Mouse (Mus musculus) lung, embryonic 15.5 days (tissue): ENCODE measurements at regions not wholly inside any gene's neighbourhood (a gene's known extent, or its start where the extent isn't known, plus 50 kb on each side); places are given as distances from the start of the nearest gene placed in this dataset.
A peak's percentile ranks its signal among the peaks of the same experiment; 100 is the strongest.
"Not testable (repeated sequence)": the region's sequence is repeated elsewhere in the genome, so short reads cannot be mapped to it uniquely, and the experiment has no call there.

Experiments used
- ATAC-seq: fragments of 200-750 bp; cut with Nextera tagmentation; 2 replicates; pipeline ENCODE4 v1.8.0; 2017; ENCODE audit warnings: moderate number of reproducible peaks, borderline replicate concordance; ENCODE audit not compliant: low FRiP score, low TSS enrichment; ENCODE audit errors: extremely low read depth
- H3K27ac ChIP-seq: fragments of 300-500 bp; sonication (generic); 2 replicates; pipeline ENCODE4 v1.5.1; 2015; ENCODE audit warnings: moderate library complexity, mild to moderate bottlenecking, inconsistent platforms
- H3K27me3 ChIP-seq: fragments of 300-500 bp; sonication (generic); 2 replicates; pipeline ENCODE4 v1.6.1; 2015; ENCODE audit warnings: inconsistent platforms
- H3K36me3 ChIP-seq: fragments of 300-500 bp; sonication (generic); 2 replicates; pipeline ENCODE4 v1.6.1; 2015; ENCODE audit warnings: inconsistent platforms
- H3K4me1 ChIP-seq: fragments of 300-500 bp; sonication (generic); 2 replicates; pipeline ENCODE4 v1.6.1; 2015; ENCODE audit warnings: inconsistent platforms
- H3K4me2 ChIP-seq: fragments of 300-500 bp; sonication (generic); 2 replicates; pipeline ENCODE4 v1.6.1; 2015; ENCODE audit warnings: inconsistent platforms, mild to moderate bottlenecking, moderate library complexity
- H3K4me3 ChIP-seq: fragments of 300-500 bp; sonication (generic); 2 replicates; pipeline ENCODE4 v1.5.1; 2015; ENCODE audit warnings: mild to moderate bottlenecking, inconsistent platforms
- H3K9ac ChIP-seq: fragments of 300-500 bp; sonication (generic); 2 replicates; pipeline ENCODE4 v1.6.1; 2015; ENCODE audit warnings: inconsistent platforms
- H3K9me3 ChIP-seq: fragments of 300-500 bp; sonication (generic); 2 replicates; pipeline ENCODE4 v1.6.1; 2016; ENCODE audit warnings: inconsistent platforms
- WGBS: fragments of 180-500 bp; shearing (Covaris S2); methylation state at CpG from one replicate; pipeline ENCODE4 v1.1.7; 2015; 5-methylcytosine and 5-hydroxymethylcytosine counted together

- no peaks in the 10 kb centered on the region for H3K36me3 ChIP-seq
- H3K9ac ChIP-seq: no peak overlapping the region
- ATAC-seq: no peak
- no peaks in the 10 kb centered on the region for H3K4me1 ChIP-seq
- no peaks in the 10 kb centered on the region for H3K9me3 ChIP-seq
- H3K4me3 ChIP-seq: no peak overlapping the region
- H3K27ac ChIP-seq: no peak overlapping the region
- 60% methylated on average over 6 of the region's 6 CpGs for WGBS
- no peak overlapping the region for H3K4me2 ChIP-seq
- H3K27me3 ChIP-seq: no peaks in the 10 kb centered on the region
Measured at GRCm38 (mm10) chr5:102123285-102123684, 53.6 kb upstream of the Wdfy3 start.

DNA sequence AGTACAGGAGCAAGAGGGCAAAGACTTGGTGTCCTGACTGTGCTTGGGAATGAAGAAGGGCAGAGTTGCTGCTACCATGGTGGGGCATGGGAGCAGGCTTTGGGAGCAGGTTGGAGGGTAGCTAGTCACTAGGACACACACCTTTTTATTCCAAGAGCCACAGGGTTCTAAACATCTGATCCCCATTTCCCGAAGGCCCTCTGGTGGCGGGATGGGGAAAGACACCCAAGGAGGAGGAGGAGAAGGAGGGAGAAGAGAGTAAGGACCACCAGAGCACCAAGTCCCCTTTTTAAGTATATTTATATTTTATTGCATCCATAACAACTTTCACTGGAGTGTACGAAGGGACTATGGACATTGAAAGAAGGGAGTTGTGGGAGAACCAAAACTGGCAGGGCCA, 57.0 kb upstream of the Wdfy3 start:
- ATAC-seq: no peak
- H3K36me3 ChIP-seq: no peaks in the 10 kb centered on the region
- WGBS: 4% methylated on average over 3 of the region's 3 CpGs

DNA sequence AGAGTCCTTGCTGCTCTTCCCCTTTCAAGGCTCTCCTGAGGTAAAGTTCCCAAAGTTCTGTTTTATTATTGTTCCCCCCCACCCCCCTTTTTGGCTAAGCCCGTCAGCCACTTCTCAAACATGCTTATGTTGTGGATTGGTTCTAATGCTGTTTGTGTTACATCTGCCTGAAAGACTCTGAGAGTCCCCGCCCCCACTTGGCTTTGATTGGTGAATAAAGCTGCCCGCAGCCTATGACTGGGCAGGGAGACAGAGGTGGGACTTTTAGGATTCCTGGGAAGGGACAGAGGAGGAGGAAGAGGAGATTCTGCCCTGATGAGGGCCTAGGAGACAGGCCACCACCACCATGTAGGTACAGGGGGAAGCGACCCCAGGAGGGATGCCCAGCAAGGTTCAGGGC, 78.3 kb upstream of the Wdfy3 start:
- Histone ChIP-seq H3K27ac (no peak overlapping the region), H3K36me3 (no peaks in the 10 kb centered on the region), H3K4me1 (no peaks in the 10 kb centered on the region), H3K9me3 (no peaks in the 10 kb centered on the region), H3K27me3 (no peaks in the 10 kb centered on the region), H3K4me3 (no peak overlapping the region), H3K4me2 (no peak overlapping the region), H3K9ac (no peak overlapping the region)
- ATAC-seq: no peak
- WGBS: 73% methylated on average over 4 of the region's 4 CpGs

More for the DNA sequence above, 57.0 kb upstream of the Wdfy3 start:
- Histone ChIP-seq H3K27me3 (no peaks in the 10 kb centered on the region), H3K27ac (no peak overlapping the region), H3K9ac (no peak overlapping the region), H3K4me3 (no peak overlapping the region), H3K4me2 (no peak overlapping the region), H3K9me3 (no peaks in the 10 kb centered on the region), H3K4me1 (no peaks in the 10 kb centered on the region)

- H3K27ac ChIP-seq: no peak overlapping the region
- no peaks in the 10 kb centered on the region for H3K27me3 ChIP-seq
- 43% methylated on average over 14 of the region's 14 CpGs for WGBS
- no peak; the same call in 1 of the 2 replicates for ATAC-seq
- H3K9ac ChIP-seq: no peak overlapping the region
- no peak overlapping the region for H3K4me2 ChIP-seq
- no peaks in the 10 kb centered on the region for H3K9me3 ChIP-seq
- no peaks in the 10 kb centered on the region for H3K4me1 ChIP-seq
- no peak overlapping the region for H3K4me3 ChIP-seq
- H3K36me3 ChIP-seq: no peaks in the 10 kb centered on the region
Measured at GRCm38 (mm10) chr5:102149481-102150129, 79.9 kb upstream of the Wdfy3 start.

DNA sequence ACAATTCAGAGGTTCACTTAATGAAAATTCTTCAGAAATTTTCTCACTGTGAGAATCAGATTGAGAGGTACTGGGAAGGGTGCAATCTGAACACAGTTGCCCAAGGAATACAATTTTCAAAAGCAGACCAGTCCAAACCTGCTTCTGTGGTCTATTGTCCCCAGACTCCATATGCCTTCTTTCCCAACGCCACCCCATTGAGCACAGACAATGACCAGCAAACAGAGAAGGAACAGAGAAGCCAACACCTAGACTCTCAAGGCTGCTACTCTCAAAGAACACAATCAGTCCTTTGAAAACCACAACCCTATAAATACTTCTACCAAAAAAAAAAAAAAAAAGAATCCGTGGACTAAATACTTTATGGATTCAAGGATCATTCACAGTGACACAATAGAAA, 89.9 kb upstream of the Wdfy3 start:
- H3K4me2 ChIP-seq: no peak overlapping the region
- no peak overlapping the region for H3K9ac ChIP-seq
- no peak overlapping the region for H3K4me3 ChIP-seq
- WGBS: 52% methylated on average over 2 of the region's 2 CpGs
- no peak for ATAC-seq
- no peaks in the 10 kb centered on the region for H3K4me1 ChIP-seq
- no peaks in the 10 kb centered on the region for H3K27me3 ChIP-seq
- H3K36me3 ChIP-seq: no peaks in the 10 kb centered on the region
- no peaks in the 10 kb centered on the region for H3K9me3 ChIP-seq
- no peak overlapping the region for H3K27ac ChIP-seq

- H3K4me2 ChIP-seq: no peak overlapping the region
- H3K4me1 ChIP-seq: no peaks in the 10 kb centered on the region
- ATAC-seq: no peak
- no peaks in the 10 kb centered on the region for H3K36me3 ChIP-seq
- H3K27ac ChIP-seq: no peak overlapping the region
- H3K27me3 ChIP-seq: no peaks in the 10 kb centered on the region
- H3K9ac ChIP-seq: no peak overlapping the region
- WGBS: 37% methylated on average over 4 of the region's 4 CpGs
- no peaks in the 10 kb centered on the region for H3K9me3 ChIP-seq
- no peak overlapping the region for H3K4me3 ChIP-seq
Measured at GRCm38 (mm10) chr5:102167981-102168380, 98.3 kb upstream of the Wdfy3 start.

- 59% methylated on average over 2 of the region's 3 CpGs for WGBS
- H3K4me1 ChIP-seq: no peaks in the 10 kb centered on the region
Measured at GRCm38 (mm10) chr5:102171808-102172207, 102.1 kb upstream of the Wdfy3 start.

GRCm38 (mm10) chr5:102180250-102180649, 110.5 kb upstream of the Wdfy3 start:
- no peaks in the 10 kb centered on the region for H3K9me3 ChIP-seq
- H3K27ac ChIP-seq: no peak overlapping the region
- no peak for ATAC-seq
- H3K4me1 ChIP-seq: no peaks in the 10 kb centered on the region
- H3K4me3 ChIP-seq: no peak overlapping the region
- H3K27me3 ChIP-seq: no peaks in the 10 kb centered on the region
- no peak overlapping the region for H3K9ac ChIP-seq
- 65% methylated on average over 8 of the region's 8 CpGs for WGBS
- H3K36me3 ChIP-seq: no peaks in the 10 kb centered on the region
- no peak overlapping the region for H3K4me2 ChIP-seq

More at GRCm38 (mm10) chr5:102171808-102172207, 102.1 kb upstream of the Wdfy3 start:
- Histone ChIP-seq H3K36me3 (no peaks in the 10 kb centered on the region), H3K9me3 (no peaks in the 10 kb centered on the region), H3K9ac (no peak overlapping the region), H3K27me3 (no peaks in the 10 kb centered on the region), H3K4me3 (no peak overlapping the region), H3K27ac (no peak overlapping the region), H3K4me2 (no peak overlapping the region)
- ATAC-seq: no peak

GRCm38 (mm10) chr5:102188951-102189350, 119.2 kb upstream of the Wdfy3 start:
- not testable (repeated sequence) for H3K4me2 ChIP-seq, H3K9ac ChIP-seq, ATAC-seq, H3K36me3 ChIP-seq, H3K4me3 ChIP-seq, H3K4me1 ChIP-seq, H3K27ac ChIP-seq, H3K27me3 ChIP-seq, H3K9me3 ChIP-seq
- 54% methylated on average over 4 of the region's 4 CpGs for WGBS

GRCm38 (mm10) chr5:102206456-102206855, 136.7 kb upstream of the Wdfy3 start:
- WGBS: 49% methylated on average over 4 of the region's 4 CpGs
- no peaks in the 10 kb centered on the region for H3K27me3 ChIP-seq
- no peak overlapping the region for H3K4me3 ChIP-seq
- no peak overlapping the region; the same call in 1 of the 2 replicates for H3K4me2 ChIP-seq
- no peaks in the 10 kb centered on the region for H3K9me3 ChIP-seq
- H3K9ac ChIP-seq: no peak overlapping the region
- no peak for ATAC-seq
- H3K36me3 ChIP-seq: no peaks in the 10 kb centered on the region
- no peak overlapping the region for H3K27ac ChIP-seq
- no peaks in the 10 kb centered on the region for H3K4me1 ChIP-seq

- Histone ChIP-seq H3K27ac (no peak overlapping the region), H3K4me3 (peak overlapping the region; percentile 14; the same call in 1 of the 2 replicates), H3K4me2 (peak overlapping the region; percentile 32; the same call in 1 of the 2 replicates), H3K4me1 (no peaks in the 10 kb centered on the region), H3K27me3 (no peaks in the 10 kb centered on the region), H3K36me3 (no peaks in the 10 kb centered on the region), H3K9me3 (no peaks in the 10 kb centered on the region), H3K9ac (no peak overlapping the region)
- peak; percentile 76; the same call in 1 of the 2 replicates for ATAC-seq
- WGBS: 3% methylated on average over 16 of the region's 16 CpGs
Measured at GRCm38 (mm10) chr5:102206953-102207352, 137.2 kb upstream of the Wdfy3 start.

DNA sequence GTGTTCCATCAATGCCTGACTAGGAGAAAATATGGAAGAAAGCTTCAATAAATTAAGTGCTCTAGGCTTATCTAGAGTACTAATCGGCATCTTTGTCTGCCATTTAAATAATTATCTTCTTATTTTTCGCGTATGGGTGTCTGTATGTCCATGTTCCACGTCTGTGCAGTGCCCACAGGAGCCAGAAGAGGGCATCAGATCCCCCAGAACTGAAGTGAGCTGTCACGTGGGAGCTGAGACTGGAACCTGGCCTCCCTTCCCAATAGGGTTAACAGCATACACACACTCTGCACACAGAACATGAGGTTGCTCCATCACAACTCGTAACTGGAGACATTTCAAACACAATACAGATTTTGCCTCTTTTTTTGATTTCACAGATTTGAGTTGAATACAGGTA, 143.4 kb upstream of the Wdfy3 start:
- ATAC-seq: no peak
- no peaks in the 10 kb centered on the region for H3K36me3 ChIP-seq
- H3K9me3 ChIP-seq: no peaks in the 10 kb centered on the region
- no peak overlapping the region for H3K4me2 ChIP-seq
- 59% methylated on average over 6 of the region's 6 CpGs for WGBS
- H3K4me3 ChIP-seq: no peak overlapping the region
- no peaks in the 10 kb centered on the region for H3K4me1 ChIP-seq
- no peaks in the 10 kb centered on the region for H3K27me3 ChIP-seq
- no peak overlapping the region for H3K27ac ChIP-seq
- H3K9ac ChIP-seq: no peak overlapping the region

DNA sequence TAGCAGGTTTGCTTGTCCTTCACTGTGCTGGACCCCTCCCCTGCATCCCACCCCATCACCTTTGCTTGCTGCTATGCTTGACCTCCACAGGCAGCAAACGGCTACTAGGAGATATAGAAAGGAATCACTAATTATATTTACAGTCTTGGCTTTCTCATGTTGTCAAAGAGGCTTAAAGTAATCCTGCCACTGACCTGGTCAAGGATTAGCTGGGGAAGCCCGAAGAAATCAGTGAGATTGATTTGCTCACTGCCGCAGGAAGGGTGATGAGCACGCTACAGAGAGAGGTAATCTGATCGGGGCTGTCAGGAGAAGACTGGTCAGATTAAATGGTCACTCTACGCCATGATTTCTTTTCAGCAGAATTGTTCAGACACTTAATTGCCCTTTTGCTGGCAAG, 157.4 kb upstream of the Wdfy3 start:
- Histone ChIP-seq H3K4me1 (no peaks in the 10 kb centered on the region), H3K4me3 (no peak overlapping the region), H3K9me3 (no peaks in the 10 kb centered on the region), H3K4me2 (no peak overlapping the region), H3K9ac (no peak overlapping the region), H3K27me3 (no peaks in the 10 kb centered on the region), H3K27ac (no peak overlapping the region), H3K36me3 (no peaks in the 10 kb centered on the region)
- ATAC-seq: no peak
- WGBS: 17% methylated on average over 6 of the region's 6 CpGs
